Mouse (Mus musculus): ENCODE results near the gene Acot13.
"Not testable (repeated sequence)": the region's sequence is repeated elsewhere in the genome, so short reads cannot be mapped to it uniquely, and the experiment has no call there.

The Acot13 gene

GRCm38 (mm10) chr13:24786014-24786490 is 45.3 kb downstream of the Acot13 start:
- no peak for DNase-seq (ENCODE audit: low spot score)

- no peak for DNase-seq (ENCODE audit: low spot score)
Observed at GRCm38 (mm10) chr13:24781916-24782315, 49.4 kb downstream of the Acot13 start.

GRCm38 (mm10) chr13:24778706-24779380 is 52.5 kb downstream of the Acot13 start:
- no peak for DNase-seq (ENCODE audit: low spot score)

GRCm38 (mm10) chr13:24778026-24778425 is 53.3 kb downstream of the Acot13 start:
- no peak for DNase-seq (ENCODE audit: low spot score)

GRCm38 (mm10) chr13:24776146-24776844 is 55.0 kb downstream of the Acot13 start:
- DNase-seq (ENCODE audit: low spot score): no peak

- not testable (repeated sequence) for DNase-seq (ENCODE audit: low spot score)
Observed at GRCm38 (mm10) chr13:24771482-24771881, 59.9 kb downstream of the Acot13 start.

Measured in ovary, postnatal 36 days (tissue).